Mouse (Mus musculus) Patski (cell line): Measurements from ENCODE around the gene Paqr9. TPM values are rescaled to one million over a fixed set of nuclear protein-coding genes. Genes with fewer than 3 reads are reported as not detected.
A peak's percentile ranks its signal among the peaks of the same experiment; 100 is the strongest.

Experiments used
- ATAC-seq: fragments of 100-300 bp; one replicate; pipeline ENCODE4 v1.8.0; 2021
- CTCF ChIA-PET: fragments of 350-600 bp; sonication (Branson Sonifier 250); formaldehyde crosslinking; loops from one replicate; lab custom pipeline; 2022; ENCODE audit warnings: inconsistent platforms; lab: Charles Lee
- POLR2A ChIA-PET: fragments of 350-600 bp; sonication (Branson Sonifier 250); formaldehyde crosslinking; loops from one replicate; lab custom pipeline; 2022; ENCODE audit warnings: antibody characterized with exemption, inconsistent platforms; lab: Charles Lee
- DNase-seq: peaks from one replicate; pipeline ENCODE4 v3.0.0-alpha.2; 2011; ENCODE audit warnings: low read depth, low spot score
- H3K27me3 ChIP-seq: fragments of 371-371 bp; one replicate; pipeline ENCODE4 v1.5.1; 2021
- CTCF ChIP-seq: fragments of 100-300 bp; IDR thresholded peaks from one replicate; pipeline ENCODE4 v1.5.1; 2021
- in situ Hi-C: fragments of 300-500 bp; cut with MboI; formaldehyde crosslinking; loops from 3 replicates; pipeline ENCODE4 v1.11.1; 2018; ENCODE audit warnings: low pct_unique_long_range_greater_than_20kb, mixed read lengths
- polyA plus RNA-seq: library from polyadenylated mRNA; unstranded; gene quantifications from one replicate; pipeline ENCODE4 v1.2.3, GENCODE M21; 2021

Gene Paqr9
- polyA plus RNA-seq, 1 experiment from 2014 or later, result 1.6 TPM

DNA sequence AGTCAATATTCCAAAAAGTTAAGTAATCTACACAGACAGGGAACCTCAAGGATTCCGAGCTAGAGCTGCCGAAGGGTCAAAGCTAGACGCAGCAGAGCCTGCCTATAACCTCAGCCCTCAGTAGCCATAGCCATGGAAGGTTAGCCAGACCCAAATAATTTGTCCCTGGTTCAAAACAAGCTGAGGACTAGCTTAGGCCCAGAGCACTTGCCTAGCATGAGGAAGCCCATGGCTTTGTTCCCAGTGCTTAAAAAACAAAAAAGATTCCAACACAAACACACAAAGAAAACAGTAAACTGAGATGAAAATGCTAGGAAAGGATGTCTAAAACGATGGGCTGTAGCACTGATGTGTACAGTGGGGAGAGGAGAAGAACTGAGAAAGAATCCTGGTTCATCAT lies 14.7 kb downstream of the Paqr9 start:
- ChIA-PET POLR2A (interaction anchor here (0.6 kb wide), 1 partner anchor 368 kb away, joined by 3 read pairs; no protein-coding TSS in a partner anchor), CTCF (interaction anchor here (1.2 kb wide), 1 partner anchor 34 kb away, joined by 4 read pairs; no protein-coding TSS in a partner anchor)
- in situ Hi-C loops, result no loop called here
- H3K27me3 ChIP-seq, result no peaks in the 10 kb centered on the region
- TF ChIP-seq CTCF, result no peak
- DNase-seq (no peak), ATAC-seq (no peak)

DNA sequence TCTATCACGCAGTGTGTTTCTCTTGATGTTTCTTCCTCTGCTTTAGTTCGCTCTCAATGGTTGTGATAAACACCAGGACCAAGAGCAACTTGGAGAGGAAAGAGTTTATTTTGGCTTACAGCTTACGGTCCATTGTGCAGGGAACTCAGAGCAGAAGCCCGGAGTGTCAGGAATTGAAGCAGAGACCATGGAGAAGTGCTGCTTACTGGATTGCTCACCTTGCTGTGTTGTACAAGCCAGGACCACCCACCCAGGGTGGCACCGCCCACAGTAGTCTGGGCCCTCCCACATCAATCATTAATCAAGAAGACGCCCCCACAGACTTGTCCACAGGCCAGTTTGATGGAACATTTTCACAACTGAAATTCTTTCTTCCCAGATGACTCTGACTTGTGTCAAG lies 18.0 kb downstream of the Paqr9 start:
- in situ Hi-C loops, result no loop called here
- H3K27me3 ChIP-seq, result no peaks in the 10 kb centered on the region
- ChIA-PET CTCF (interaction anchor here (2.0 kb wide), 1 partner anchor 13 kb away, joined by 7 read pairs; no protein-coding TSS in a partner anchor), POLR2A (interaction anchor here (0.6 to 0.7 kb wide), 2 partner anchors 17 to 100 kb away, joined by 3 to 5 read pairs; no protein-coding TSS in a partner anchor)
- DNase-seq (no peak), ATAC-seq (no peak)
- TF ChIP-seq CTCF, result no peak

DNA sequence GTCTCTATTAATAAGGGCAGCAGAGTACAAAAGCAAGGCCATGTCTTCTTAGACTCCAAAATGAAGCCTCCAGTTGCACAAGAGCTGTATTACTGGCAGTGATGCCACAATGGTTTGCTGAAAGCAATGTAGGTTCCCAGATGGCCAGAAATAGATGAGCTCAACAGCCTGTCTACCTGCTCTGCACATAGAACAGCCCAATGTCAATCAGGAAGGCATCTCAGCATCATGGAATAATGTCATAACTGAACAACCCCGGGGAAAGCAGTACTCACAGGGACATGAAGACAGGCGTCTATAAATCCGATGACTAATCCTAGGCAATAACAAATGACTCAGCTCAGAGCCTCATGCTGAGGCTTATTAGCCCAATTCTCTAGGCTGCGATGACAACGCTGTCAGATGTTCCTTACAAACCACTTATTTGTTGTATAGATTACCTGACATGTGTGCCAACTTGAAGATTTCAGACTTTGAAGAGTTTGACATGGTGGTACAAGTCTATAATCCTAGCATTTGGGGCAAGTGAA lies 19.0 kb downstream of the Paqr9 start:
- ATAC-seq, result peak; percentile 60
- H3K27me3 ChIP-seq, result no peaks in the 10 kb centered on the region
- DNase-seq, result peak; percentile 20
- POLR2A ChIA-PET, result interaction anchor here (0.7 kb wide), 1 partner anchor 16 kb away, joined by 3 read pairs; no protein-coding TSS in a partner anchor
- CTCF ChIA-PET, result interaction anchor here (1.3 to 2.0 kb wide), 2 partner anchors 12 to 109 kb away, joined by 3 to 7 read pairs; no protein-coding TSS in a partner anchor
- TF ChIP-seq CTCF, result no peak
- in situ Hi-C loops, result no loop called here

DNA sequence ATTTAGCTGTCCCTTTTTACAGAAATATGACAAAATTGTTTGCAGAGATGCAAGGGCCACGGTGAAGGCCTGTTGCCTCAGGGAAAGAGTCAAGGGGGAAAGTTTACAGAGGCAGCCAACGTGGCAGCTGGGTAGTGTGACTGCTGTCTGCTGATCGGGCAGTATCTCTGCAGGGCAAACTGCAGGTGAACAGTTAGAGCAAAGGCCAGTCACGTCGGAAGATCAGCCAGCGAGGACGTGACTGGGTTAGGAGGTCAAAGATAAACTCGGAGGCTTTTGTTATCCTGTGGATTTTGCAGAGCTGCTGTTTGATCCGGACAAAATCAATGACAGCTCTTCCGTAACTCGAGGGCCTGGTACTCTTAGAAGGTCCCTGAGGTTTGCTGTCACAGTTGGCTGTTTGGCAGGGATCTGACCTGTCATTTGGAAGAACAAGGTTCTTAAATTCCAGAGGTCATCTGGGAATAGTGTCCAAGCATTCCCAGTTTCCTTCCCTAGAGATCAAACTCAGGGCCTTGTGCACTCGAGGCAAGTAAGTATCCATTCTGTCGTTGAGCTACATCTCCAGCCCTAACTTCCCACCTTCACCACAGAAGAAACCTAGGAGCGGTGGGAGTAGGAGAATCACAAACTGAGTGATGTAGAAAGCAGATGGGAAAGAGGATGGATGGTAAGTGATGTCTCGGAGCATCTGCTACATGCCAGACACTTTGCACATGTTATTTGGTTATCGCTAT lies 21.7 kb downstream of the Paqr9 start:
- in situ Hi-C loops, result no loop called here
- TF ChIP-seq CTCF, result no peak
- POLR2A ChIA-PET, result interaction anchor here (0.6 kb wide), 1 partner anchor 22 kb away, joined by 3 read pairs; no protein-coding TSS in a partner anchor
- H3K27me3 ChIP-seq, result no peaks in the 10 kb centered on the region
- DNase-seq (no peak), ATAC-seq (no peak)
- CTCF ChIA-PET, result interaction anchor here (1.2 kb wide), 1 partner anchor 19 kb away, joined by 3 read pairs; no protein-coding TSS in a partner anchor

DNA sequence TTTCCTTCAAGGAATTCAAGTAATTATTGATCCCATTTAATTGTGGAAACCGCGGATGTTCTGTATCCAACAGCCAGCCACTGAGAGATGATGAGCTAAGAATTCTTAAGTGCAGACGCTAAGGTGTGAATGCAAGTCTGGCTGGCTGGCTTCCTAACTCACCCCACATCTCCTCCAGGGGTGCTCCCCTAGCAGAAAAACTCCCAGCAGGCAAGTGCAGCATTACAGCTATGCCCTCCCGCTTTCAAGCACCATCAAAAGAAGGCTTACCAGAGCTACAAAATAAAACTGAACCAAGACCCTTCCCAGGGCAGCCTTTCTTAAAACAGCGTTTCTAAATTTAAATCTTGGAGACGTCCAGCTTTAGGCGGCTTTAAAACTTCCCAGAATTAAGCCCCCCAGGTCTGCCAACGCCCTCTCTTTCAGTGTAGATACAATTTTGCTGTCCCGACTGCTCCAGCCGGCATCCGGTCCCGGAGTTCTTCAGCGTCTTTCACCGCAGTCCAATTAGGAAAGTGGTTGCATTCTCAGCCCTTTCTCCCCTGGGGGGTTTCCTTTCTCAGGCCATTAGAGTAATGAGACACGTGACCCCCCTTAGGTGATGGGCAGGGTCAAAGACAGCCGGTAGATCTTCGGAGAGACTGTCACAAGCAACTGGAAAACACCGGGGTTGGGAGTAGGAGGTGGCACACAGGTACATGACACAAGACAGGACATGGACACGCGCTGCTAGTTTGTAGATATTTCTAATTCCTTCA lies 22.5 kb downstream of the Paqr9 start:
- no peak for TF ChIP-seq CTCF
- in situ Hi-C loops, result no loop called here
- no peak for DNase-seq
- POLR2A ChIA-PET, result interaction anchor here (0.6 kb wide), 1 partner anchor 21 kb away, joined by 3 read pairs; no protein-coding TSS in a partner anchor
- no peak for ATAC-seq
- CTCF ChIA-PET, result interaction anchor here (1.2 to 1.3 kb wide), 2 partner anchors 18 to 30 kb away, joined by 3 to 4 read pairs; no protein-coding TSS in a partner anchor
- no peaks in the 10 kb centered on the region for H3K27me3 ChIP-seq

DNA sequence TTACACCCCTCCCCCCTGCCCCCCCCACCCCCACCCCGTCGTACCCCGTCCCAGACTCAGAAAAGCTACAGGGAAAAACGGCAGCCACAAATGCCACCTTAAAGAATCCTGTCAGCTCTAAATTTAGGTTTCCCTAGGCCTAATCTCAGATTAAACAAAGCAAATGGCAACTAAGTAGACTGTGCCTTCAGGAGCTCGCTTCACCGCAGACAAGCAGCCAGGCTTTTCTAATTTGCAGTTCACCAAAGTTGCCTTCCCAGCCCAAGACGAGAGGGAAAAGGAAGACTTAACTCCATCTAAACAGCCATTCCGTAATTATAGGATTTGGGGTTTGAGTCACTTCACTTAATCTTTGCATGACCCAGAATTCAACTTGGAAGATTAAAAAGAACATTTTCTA lies 23.1 kb downstream of the Paqr9 start:
- TF ChIP-seq CTCF, result no peak
- ATAC-seq, result no peak
- no peaks in the 10 kb centered on the region for H3K27me3 ChIP-seq
- DNase-seq, result no peak
- ChIA-PET POLR2A (no interaction called here), CTCF (interaction anchor here (1.3 kb wide), 1 partner anchor 30 kb away, joined by 4 read pairs; no protein-coding TSS in a partner anchor)
- in situ Hi-C loops, result no loop called here

DNA sequence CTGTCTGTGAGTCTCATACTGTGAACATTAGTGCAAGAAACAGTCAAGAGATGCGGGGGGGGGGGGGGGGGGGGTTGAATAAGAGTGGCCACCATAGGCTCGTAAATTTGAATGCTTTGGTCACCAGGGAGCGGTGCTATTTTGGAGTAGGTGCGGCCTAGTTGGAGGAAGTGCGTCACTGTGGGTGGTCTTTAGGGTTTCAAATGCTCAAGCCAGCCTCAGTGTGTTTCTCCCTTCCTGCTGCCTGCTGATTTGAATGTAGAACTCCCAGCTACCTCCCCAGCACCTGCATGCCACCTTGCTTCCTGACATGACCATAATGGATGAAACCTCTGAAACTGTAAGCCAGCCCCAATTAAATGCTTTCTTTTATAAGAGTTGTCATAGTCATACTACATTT lies 26.6 kb downstream of the Paqr9 start:
- ChIA-PET POLR2A (no interaction called here), CTCF (interaction anchor here (0.9 to 1.5 kb wide), 2 partner anchors 10 to 29 kb away, joined by 3 to 4 read pairs; no protein-coding TSS in a partner anchor)
- H3K27me3 ChIP-seq, result no peaks in the 10 kb centered on the region
- in situ Hi-C loops, result no loop called here
- TF ChIP-seq CTCF, result no peak
- no peak for ATAC-seq
- no peak for DNase-seq

DNA sequence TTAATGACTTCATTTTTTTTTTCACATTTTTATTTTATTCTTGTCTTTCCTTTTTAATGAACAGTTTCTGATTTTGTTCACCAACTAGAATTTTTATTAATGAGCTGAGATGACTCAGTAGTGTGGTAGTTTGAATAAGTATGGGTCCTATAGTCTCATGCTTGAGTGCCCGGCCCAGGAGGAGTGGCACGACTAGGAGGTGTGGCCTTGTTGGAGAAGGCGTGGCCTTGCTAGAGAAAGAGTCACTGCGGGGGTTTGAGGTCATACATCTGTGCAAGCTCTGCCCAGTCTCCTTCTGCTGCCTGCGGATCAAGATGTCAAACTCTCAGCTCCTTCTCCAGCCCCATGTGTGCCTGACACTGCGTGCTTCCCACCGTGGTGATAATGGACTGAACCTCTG lies 28.6 kb downstream of the Paqr9 start:
- in situ Hi-C loops, result no loop called here
- no peaks in the 10 kb centered on the region for H3K27me3 ChIP-seq
- DNase-seq (no peak), ATAC-seq (no peak)
- POLR2A ChIA-PET, result no interaction called here
- TF ChIP-seq CTCF, result no peak
- CTCF ChIA-PET, result no interaction called here

DNA sequence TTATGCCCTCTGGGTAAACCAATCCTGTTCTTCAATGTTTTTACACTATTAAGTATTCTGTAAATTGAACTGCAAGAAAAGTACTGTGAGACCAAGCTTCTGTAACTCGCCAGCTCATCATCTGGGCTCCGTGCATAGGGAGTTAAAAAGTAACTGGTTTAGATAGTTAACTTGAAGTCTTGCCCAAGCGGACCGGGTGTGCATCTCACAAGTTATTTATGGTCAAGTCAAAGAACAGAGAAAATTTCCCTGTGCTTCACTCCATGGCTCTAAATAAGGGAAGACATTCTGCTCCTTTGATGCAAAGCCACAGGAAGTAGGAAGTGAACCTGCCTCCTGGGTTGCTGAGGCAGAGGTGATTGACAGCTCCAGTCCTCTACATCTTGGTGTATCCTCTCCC lies 34.8 kb downstream of the Paqr9 start:
- TF ChIP-seq CTCF, result no peak
- no peak for ATAC-seq
- CTCF ChIA-PET, result interaction anchor here (1.6 kb wide), 1 partner anchor 82 kb away, joined by 3 read pairs; no protein-coding TSS in a partner anchor
- in situ Hi-C loops, result no loop called here
- peak; percentile 19 for DNase-seq
- POLR2A ChIA-PET, result interaction anchor here (0.6 kb wide), 2 partner anchors 16 to 17 kb away, joined by 3 read pairs; no protein-coding TSS in a partner anchor
- H3K27me3 ChIP-seq, result no peaks in the 10 kb centered on the region
